Mouse (Mus musculus) CH12.LX (cell line): Measurements from ENCODE around the gene Gtf2h2. TPM values are rescaled to one million over a fixed set of nuclear protein-coding genes. Genes with fewer than 3 reads are reported as not detected.
"Not testable (repeated sequence)": the region's sequence is repeated elsewhere in the genome, so short reads cannot be mapped to it uniquely, and the experiment has no call there.

Experiments used
- DNase-seq: peaks from one replicate; pipeline ENCODE4 v3.0.0-alpha.2; 2013; ENCODE audit errors: extremely low read depth
- H3K27ac ChIP-seq: 2 replicates; pipeline ENCODE4 v1.5.1; 2012; ENCODE audit warnings: low read depth, mild to moderate bottlenecking, control low read depth, moderate library complexity; ENCODE audit not compliant: insufficient read depth
- H3K27me3 ChIP-seq: replicated peaks from 2 replicates; pipeline ENCODE3; 2012; ENCODE audit warnings: inconsistent platforms
- H3K36me3 ChIP-seq, 2 experiments: replicated peaks in 1 of 2; 2 replicates each; pipeline versions ENCODE3 to v1.6.1; 2012; ENCODE audit warnings: inconsistent platforms in 1 of 2, low read length in 1 of 2, mild to moderate bottlenecking in 1 of 2, mixed read lengths in 1 of 2, moderate library complexity in 1 of 2; ENCODE audit not compliant: control insufficient read depth in 1 of 2, insufficient read depth in 1 of 2
- H3K4me1 ChIP-seq, 2 experiments: 2 replicates each; pipeline ENCODE4 v1.6.1; 2012; ENCODE audit warnings: inconsistent platforms in 1 of 2, moderate library complexity in 1 of 2; ENCODE audit not compliant: insufficient read depth in 2 of 2, control insufficient read depth in 1 of 2
- H3K4me2 ChIP-seq: 2 replicates; pipeline ENCODE4 v1.6.1; 2012; ENCODE audit warnings: low read depth, mild to moderate bottlenecking, control low read depth; ENCODE audit not compliant: poor library complexity, insufficient read depth, severe bottlenecking
- H3K4me3 ChIP-seq, 3 experiments: fragments of 150-350 bp in 1 of 3; sonication (generic) in 1 of 3; replicated peaks in 1 of 3; 2 replicates each; pipeline versions ENCODE3 to v1.5.1; 2011 to 2012; ENCODE audit warnings: low read depth in 2 of 3, low read length in 2 of 3, mild to moderate bottlenecking in 2 of 3, moderate library complexity in 2 of 3, control low read depth in 1 of 3, improper control_type of control experiment in 1 of 3, inconsistent platforms in 1 of 3, mixed read lengths in 1 of 3; ENCODE audit not compliant: poor library complexity in 1 of 3
- H3K79me2 ChIP-seq: replicated peaks from 2 replicates; pipeline ENCODE4 v1.6.1; 2012; ENCODE audit warnings: mild to moderate bottlenecking, moderate library complexity; ENCODE audit not compliant: control insufficient read depth, poor library complexity, insufficient read depth, severe bottlenecking; ENCODE audit errors: extremely low read depth
- H3K9ac ChIP-seq: 2 replicates; pipeline ENCODE4 v1.6.1; 2012; ENCODE audit warnings: low read depth, mild to moderate bottlenecking, control low read depth, moderate library complexity; ENCODE audit not compliant: insufficient read depth
- H3K9me3 ChIP-seq: replicated peaks from 2 replicates; pipeline ENCODE3; 2012; ENCODE audit warnings: low read length, inconsistent platforms, mixed read lengths
- CHD1 ChIP-seq: IDR thresholded peaks from 2 replicates; pipeline ENCODE4 v1.6.1; 2012; ENCODE audit warnings: low read depth, low read length, improper control_type of control experiment, inconsistent platforms
- EP300 ChIP-seq: IDR thresholded peaks from 2 replicates; pipeline ENCODE4 v1.6.1; 2011; ENCODE audit warnings: low read length, improper control_type of control experiment
- ETS1 ChIP-seq: conservative IDR thresholded peaks from 2 replicates; pipeline ENCODE4 v1.6.1; 2012; ENCODE audit warnings: low read depth, mild to moderate bottlenecking, inconsistent platforms, low read length, improper control_type of control experiment, moderate library complexity
- IRF4 ChIP-seq: IDR thresholded peaks from 2 replicates; pipeline ENCODE4 v1.6.1; 2014; ENCODE audit warnings: low read depth, mild to moderate bottlenecking, inconsistent platforms, low read length, improper control_type of control experiment
- JUND ChIP-seq: conservative IDR thresholded peaks from 2 replicates; pipeline ENCODE4 v1.6.1; 2011; ENCODE audit warnings: low read depth, low read length, improper control_type of control experiment
- MYC ChIP-seq: IDR thresholded peaks from 2 replicates; pipeline ENCODE4 v1.6.1; 2011; ENCODE audit warnings: low read depth, mild to moderate bottlenecking, improper control_type of control experiment, low read length
- POLR2A ChIP-seq: IDR thresholded peaks from 2 replicates; pipeline ENCODE4 v1.6.1; 2011; ENCODE audit warnings: low read depth, mild to moderate bottlenecking, improper control_type of control experiment, low read length
- TBP ChIP-seq: conservative IDR thresholded peaks from 2 replicates; pipeline ENCODE4 v1.6.1; 2011; ENCODE audit warnings: low read depth, low read length, improper control_type of control experiment
- TCF12 ChIP-seq: IDR thresholded peaks from 2 replicates; pipeline ENCODE4 v1.6.1; 2014; ENCODE audit warnings: low read depth, mild to moderate bottlenecking, inconsistent platforms, low read length, improper control_type of control experiment
- UBTF ChIP-seq: IDR thresholded peaks from 2 replicates; pipeline ENCODE4 v1.6.1; 2012; ENCODE audit warnings: low read depth, mild to moderate bottlenecking, inconsistent platforms, low read length, improper control_type of control experiment, moderate library complexity
- ZNF384 ChIP-seq: IDR thresholded peaks from 2 replicates; pipeline ENCODE4 v1.6.1; 2012; ENCODE audit warnings: low read depth, low read length, improper control_type of control experiment, inconsistent platforms
- dilution Hi-C: fragments of 300-500 bp; cut with MboI; formaldehyde crosslinking; loops from 2 replicates; pipeline ENCODE4 v1.14.3; 2020; ENCODE audit warnings: low sequenced_read_pairs; ENCODE audit not compliant: extremely low pct_unique_long_range_greater_than_20kb, extremely low pct_ligation_motif_present
- in situ Hi-C: fragments of 300-500 bp; cut with MboI; formaldehyde crosslinking; loops from 3 replicates; pipeline ENCODE4 v1.14.3; 2019; ENCODE audit warnings: low sequenced_read_pairs, low pct_ligation_motif_present, low pct_unique_long_range_greater_than_20kb, mixed read lengths
- polyA plus RNA-seq: library from polyadenylated mRNA; unstranded; fragments of >175 nt; gene quantifications from 2 replicates; pipeline ENCODE4 v1.2.1, GENCODE M21; 2012; ENCODE audit warnings: low read depth; ENCODE audit not compliant: insufficient read length
- total RNA-seq, 2 experiments: library from RNA; depleted of rRNA; stranded (reverse); fragments of 300-350 nt in 1 of 2; fragments of >200 nt in 1 of 2; gene quantifications; 2 replicates each; pipeline ENCODE4 v1.2.3; 2012 to 2014

Gtf2h2 gene
- total and polyA plus RNA-seq, 3 experiments, result 34.0 to 90.1 (median 89.2) TPM

DNA sequence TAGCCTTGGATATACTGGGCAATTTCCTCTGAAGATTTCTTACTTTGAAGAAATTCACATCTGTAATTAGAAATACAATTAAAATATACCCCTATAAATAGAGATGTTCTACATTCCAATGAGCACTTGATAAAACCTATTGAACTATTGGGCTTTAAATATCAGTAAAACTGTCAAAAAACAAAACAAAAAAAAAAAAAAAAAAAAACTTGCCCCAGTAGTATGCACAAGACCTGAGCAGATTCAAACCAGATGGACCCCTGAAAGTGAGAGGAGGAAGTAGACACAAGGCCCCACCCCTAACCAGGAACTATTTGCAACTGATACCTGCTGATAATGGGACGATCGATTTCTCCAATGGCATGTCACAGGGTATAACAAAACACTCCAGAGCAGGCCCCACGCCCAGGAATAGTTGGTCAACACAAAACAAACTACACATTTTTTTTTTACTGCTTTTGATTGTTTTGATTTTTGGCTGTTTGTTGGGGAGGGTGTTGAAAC, 55.0 kb downstream of the Gtf2h2 start (continued):
- peak; percentile 93 for TF ChIP-seq ZNF384
- TF ChIP-seq IRF4, result peak; percentile 49; the same call in 1 of the 2 replicates
- no peak for TF ChIP-seq MYC
- TF ChIP-seq UBTF, result no peak
- no peak for TF ChIP-seq ETS1
- 0 out of 2 replicates have a peak, but pooled peaks have one; percentile 44 for TF ChIP-seq CHD1
- no peak for TF ChIP-seq JUND

DNA sequence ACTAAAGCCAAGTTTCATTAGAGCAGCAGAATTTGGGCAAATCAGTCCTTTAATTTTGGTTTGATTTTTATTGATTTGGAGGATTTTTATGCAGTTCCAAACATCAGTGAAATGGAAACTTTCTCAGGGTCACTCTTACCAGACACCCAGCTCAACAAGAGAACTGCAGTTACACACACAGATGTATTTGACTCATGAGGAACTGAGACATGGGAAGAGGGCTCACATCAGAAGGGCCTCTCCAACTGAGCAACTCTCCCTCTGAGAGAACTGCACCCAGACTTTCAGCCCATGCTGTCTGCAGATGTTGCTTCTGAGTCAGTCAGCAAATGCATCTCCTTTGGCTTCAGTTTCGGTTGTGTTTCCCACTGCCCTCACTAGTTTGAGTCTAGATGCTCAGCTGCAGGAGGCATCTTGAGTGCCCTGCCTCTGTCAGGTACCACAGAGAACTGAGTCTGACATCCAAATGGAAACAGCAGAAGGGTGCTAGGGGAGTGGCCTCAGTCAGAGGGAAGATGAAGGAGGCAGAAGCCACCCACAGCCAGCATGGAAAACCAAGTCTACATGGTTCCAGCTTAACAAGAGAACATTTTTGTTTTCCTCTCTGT, 55.7 kb downstream of the Gtf2h2 start:
- TF ChIP-seq TCF12 (0 out of 2 replicates have a peak, but pooled peaks have one; percentile 43), POLR2A (peak; percentile 34; the same call in 1 of the 2 replicates), EP300 (peak; percentile 60), IRF4 (peak; percentile 45; the same call in 1 of the 2 replicates), ETS1 (peak; percentile 17; the same call in 1 of the 2 replicates), TBP (peak; percentile 46; the same call in 1 of the 2 replicates)
- TF ChIP-seq, all 38 proteins: peak for 6; not testable (repeated sequence) for 32
- Histone ChIP-seq H3K9ac (peak overlapping the region; percentile 66), H3K27ac (peak overlapping the region; percentile 75), H3K4me3 (peak overlapping the region in 1 of 3 experiments; percentile 4), H3K4me1 (peaks cover 7 to 20% of the 10 kb centered on the region in 2 experiments), H3K4me2 (peak overlapping the region; percentile 99)
- DNase-seq, result peak; percentile 86
- dilution Hi-C loops, H3K9me3 ChIP-seq, in situ Hi-C loops, H3K36me3 ChIP-seq, H3K27me3 ChIP-seq, H3K79me2 ChIP-seq: not testable (repeated sequence)

DNA sequence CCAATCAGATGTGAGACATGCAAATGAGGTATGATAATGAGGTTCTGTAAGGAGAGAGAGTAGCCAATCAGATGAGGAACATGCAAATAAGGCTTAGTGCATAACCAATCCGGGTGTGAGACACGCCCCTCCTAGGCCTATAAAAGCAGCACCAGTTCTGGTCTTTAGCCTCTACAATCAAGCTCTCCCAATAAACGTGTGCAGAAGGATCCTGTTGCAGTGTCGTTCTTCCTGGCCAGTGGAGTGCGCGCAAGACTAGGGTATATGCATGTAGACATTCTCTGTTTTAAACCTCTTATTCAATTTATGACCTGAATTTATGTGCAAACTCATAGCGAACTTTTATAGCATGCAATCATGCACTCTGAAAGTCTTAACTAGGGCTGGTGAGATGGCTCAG, 72.4 kb downstream of the Gtf2h2 start:
- H3K36me3 ChIP-seq, dilution Hi-C loops, H3K4me2 ChIP-seq, DNase-seq, in situ Hi-C loops, H3K27ac ChIP-seq, H3K9ac ChIP-seq, H3K79me2 ChIP-seq, H3K4me3 ChIP-seq, H3K27me3 ChIP-seq, H3K4me1 ChIP-seq, H3K9me3 ChIP-seq: not testable (repeated sequence)
